13 mouse cellular contexts compared by ENCODE assay signal in the genomic region with DNA sequence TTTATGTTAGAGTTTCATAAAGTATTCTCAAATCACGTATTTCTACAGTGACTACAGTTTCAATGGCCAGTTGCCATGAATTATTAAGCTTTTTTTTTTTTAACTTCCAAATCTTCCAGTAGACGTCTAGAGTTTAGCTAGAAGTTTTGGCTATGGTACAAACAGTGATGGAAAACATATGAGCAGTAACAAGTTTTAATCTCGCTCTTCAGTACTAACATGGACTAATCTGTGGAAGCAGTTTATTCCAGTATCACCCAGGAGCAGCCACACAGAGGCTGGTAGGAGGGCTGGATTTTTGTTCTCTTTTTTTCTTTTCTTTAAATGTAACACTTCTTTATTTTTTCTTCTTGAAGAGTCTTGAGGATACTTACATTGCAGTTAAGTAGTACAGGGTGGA. TPM values are rescaled to one million over a fixed set of nuclear protein-coding genes. Genes with fewer than 3 reads are reported as not detected.
DNase-seq lines count a peak whose midpoint lies in the region; ATAC-seq lines count a peak whose summit lies in the region.
"Had no signal": no experiment of that assay in that cellular context is flagged by ENCODE, and none has a peak within 500 bp of the region (broad histone marks: within the 10 kb centered on the region; RNA-seq: fewer than 3 reads in every experiment).

A gene (plus strand): TSS at position 165 of the 400 bp plus-strand sequence.

- no peaks in the 10 kb centered on the region for H3K36me3 ChIP-seq in limb, embryonic 12.5 days
- no peaks in the 10 kb centered on the region for H3K36me3 ChIP-seq in limb, embryonic 10.5 days
- H3K36me3 ChIP-seq in stomach, embryonic 14.5 days (ENCODE audit: control insufficient read depth, insufficient read depth, low read length): no peaks in the 10 kb centered on the region
- no peaks in the 10 kb centered on the region for H3K36me3 ChIP-seq in midbrain, embryonic 16.5 days (ENCODE audit: control insufficient read depth, insufficient read depth, low read length)
- H3K36me3 ChIP-seq: liver, embryonic 12.5 days; midbrain, embryonic 10.5 days; neural tube, embryonic 15.5 days had no signal

- WGBS in limb, embryonic 12.5 days: 47% methylated on average over 3 of the region's 3 CpGs
- 83% methylated on average over 3 of the region's 3 CpGs for WGBS in limb, embryonic 10.5 days
- 44% methylated on average over 3 of the region's 3 CpGs for WGBS in stomach, embryonic 14.5 days
- WGBS in midbrain, embryonic 16.5 days: 86% methylated on average over 3 of the region's 3 CpGs

- intact Hi-C loops in gastrocnemius, postnatal 14 days (cut with DNase I; ENCODE audit: low total_unique reads): no loop called here
- intact Hi-C loops in heart, postnatal 10 days (cut with DNase I): no loop called here
- intact Hi-C loops in left cerebral cortex, postnatal 25 days (cut with DNase I): no loop called here

- H3K4me3 ChIP-seq in limb, embryonic 12.5 days (replicated peaks): no peak within 1 kb of the TSS
- H3K4me3 ChIP-seq in limb, embryonic 10.5 days: no peak within 1 kb of the TSS
- no peak within 1 kb of the TSS for H3K4me3 ChIP-seq in stomach, embryonic 14.5 days (ENCODE audit: low read depth, low read length)
- H3K4me3 ChIP-seq in midbrain, embryonic 16.5 days (ENCODE audit: low read depth, low read length): no peak within 1 kb of the TSS
- H3K4me3 ChIP-seq: liver, embryonic 12.5 days; midbrain, embryonic 10.5 days; neural tube, embryonic 15.5 days had no signal

- H3K27ac ChIP-seq in limb, embryonic 12.5 days: 0 out of 2 replicates have a peak within 1 kb of the TSS, but pooled peaks have one; percentile 50
- H3K27ac ChIP-seq in limb, embryonic 10.5 days: no peak within 1 kb of the TSS
- peak within 1 kb of the TSS; percentile 83 for H3K27ac ChIP-seq in stomach, embryonic 14.5 days (ENCODE audit: low read length)
- no peak within 1 kb of the TSS for H3K27ac ChIP-seq in midbrain, embryonic 16.5 days (ENCODE audit: low read length)
- H3K27ac ChIP-seq: liver, embryonic 12.5 days; midbrain, embryonic 10.5 days; neural tube, embryonic 15.5 days had no signal

- H3K4me1 ChIP-seq in limb, embryonic 12.5 days (replicated peaks): peaks cover 14% of the 10 kb centered on the region
- H3K4me1 ChIP-seq in limb, embryonic 10.5 days: 0 out of 2 replicates have a peak, but pooled peaks cover 7% of the 10 kb centered on the region
- H3K4me1 ChIP-seq in stomach, embryonic 14.5 days (ENCODE audit: control insufficient read depth, insufficient read depth, low read length): peaks cover 8% of the 10 kb centered on the region; the same call in 1 of the 2 replicates
- H3K4me1 ChIP-seq in midbrain, embryonic 16.5 days (ENCODE audit: control insufficient read depth, insufficient read depth, low read length): no peaks in the 10 kb centered on the region
- H3K4me1 ChIP-seq: liver, embryonic 12.5 days; midbrain, embryonic 10.5 days; neural tube, embryonic 15.5 days had no signal

- H3K9ac ChIP-seq in limb, embryonic 12.5 days (replicated peaks): no peak within 1 kb of the TSS
- no peak within 1 kb of the TSS for H3K9ac ChIP-seq in stomach, embryonic 14.5 days (replicated peaks; ENCODE audit: low read depth, low read length)
- no peak within 1 kb of the TSS for H3K9ac ChIP-seq in midbrain, embryonic 16.5 days (ENCODE audit: low read depth, low read length)
- H3K9ac ChIP-seq: liver, embryonic 12.5 days; neural tube, embryonic 15.5 days had no signal

- no peaks in the 10 kb centered on the region for H3K9me3 ChIP-seq in limb, embryonic 12.5 days
- H3K9me3 ChIP-seq in limb, embryonic 10.5 days (replicated peaks): no peaks in the 10 kb centered on the region
- H3K9me3 ChIP-seq in stomach, embryonic 14.5 days (ENCODE audit: control insufficient read depth, low read depth, low read length): no peaks in the 10 kb centered on the region
- no peaks in the 10 kb centered on the region for H3K9me3 ChIP-seq in midbrain, embryonic 16.5 days (replicated peaks; ENCODE audit: control insufficient read depth, low read length, poor library complexity, severe bottlenecking)
- H3K9me3 ChIP-seq: liver, embryonic 12.5 days; midbrain, embryonic 10.5 days; neural tube, embryonic 15.5 days had no signal

- H3K4me2 ChIP-seq in limb, embryonic 12.5 days: no peak within 1 kb of the TSS
- H3K4me2 ChIP-seq in stomach, embryonic 14.5 days (replicated peaks; ENCODE audit: low read depth, low read length): 0 out of 2 replicates have a peak within 1 kb of the TSS, but pooled peaks have one; percentile 1
- no peak within 1 kb of the TSS for H3K4me2 ChIP-seq in midbrain, embryonic 16.5 days (ENCODE audit: low read length)
- H3K4me2 ChIP-seq: liver, embryonic 12.5 days; neural tube, embryonic 15.5 days had no signal

- no peak for ATAC-seq in limb, embryonic 12.5 days (ENCODE audit: insufficient number of reproducible peaks, insufficient read depth, low FRiP score, low TSS enrichment, low read depth)
- no peak for ATAC-seq in stomach, embryonic 14.5 days (ENCODE audit: insufficient number of reproducible peaks, insufficient read depth, low FRiP score, low read depth)
- ATAC-seq in midbrain, embryonic 16.5 days: no peak
- ATAC-seq: activated CD4-positive, CD25-positive, alpha-beta regulatory T cell, adult 4 months; liver, embryonic 12.5 days had no signal

- H3K27me3 ChIP-seq in limb, embryonic 12.5 days: no peaks in the 10 kb centered on the region
- H3K27me3 ChIP-seq in limb, embryonic 10.5 days (ENCODE audit: low read depth, poor library complexity, severe bottlenecking): no peaks in the 10 kb centered on the region
- no peaks in the 10 kb centered on the region for H3K27me3 ChIP-seq in stomach, embryonic 14.5 days (ENCODE audit: control insufficient read depth, insufficient read depth, low read length)
- H3K27me3 ChIP-seq in midbrain, embryonic 16.5 days (ENCODE audit: control insufficient read depth, insufficient read depth, low read depth, low read length): no peaks in the 10 kb centered on the region
- H3K27me3 ChIP-seq: liver, embryonic 12.5 days; neural tube, embryonic 15.5 days had no signal

- no peak for DNase-seq in limb, embryonic 10.5 days (ENCODE audit: low spot score)
- no peak for DNase-seq in gastrocnemius, postnatal 14 days
- peak in 1 of 2 experiments; percentile 32 for DNase-seq in heart, postnatal 10 days
- DNase-seq in left cerebral cortex, postnatal 25 days (ENCODE audit: low spot score in 2 of 2): no peak
- DNase-seq: cerebellum, adult 11-12 months; thymus, postnatal 25 days had no signal

RNA-seq across cellular contexts. Expression of the gene that starts here (rescaled TPM):
- 2.9 and 4.4 TPM in 2 replicates for polyA plus RNA-seq in limb, embryonic 12.5 days (2016; fragmentation: Nextera tagmentation; extraction: Ambion mirVana)
- polyA plus RNA-seq in limb, embryonic 10.5 days (2016; fragmentation: Nextera tagmentation; extraction: Ambion mirVana): 0.14 and 0.18 TPM in 2 replicates
- 10 to 100 TPM; 58.3 to 60.2 TPM for total RNA-seq in gastrocnemius, postnatal 14 days (2021)
- total RNA-seq in heart, postnatal 10 days (2021): 100 to 1,000 TPM in 1 of 2 experiments, 10 to 100 TPM in 1; 89.0 to 113 TPM
- polyA plus RNA-seq in stomach, embryonic 14.5 days (2014; fragmentation: Nextera tagmentation; extraction: Ambion mirVana): 51.6 and 56.5 TPM in 2 replicates
- 1 to 10 TPM; 1.6 to 2.0 TPM for total RNA-seq in left cerebral cortex, postnatal 25 days (2021)
- 1.0 and 1.1 TPM in 2 replicates for polyA plus RNA-seq in midbrain, embryonic 16.5 days (2015; fragmentation: Nextera tagmentation; extraction: Ambion mirVana)

Comparison
In these comparisons a context has a peak if more than half of its experiments do, and no peak if none do; other contexts are left out.
1. RNA of the gene that starts here (total RNA-seq): 89.0 to 113 TPM in heart, postnatal 10 days and 58.3 to 60.2 TPM in gastrocnemius, postnatal 14 days; 1.6 to 2.0 TPM in left cerebral cortex, postnatal 25 days; every median in the first group is over 10 times any median in the second.
2. H3K27ac ChIP-seq: peak in limb, embryonic 12.5 days (single experiment) and stomach, embryonic 14.5 days (single experiment); none in limb, embryonic 10.5 days (single experiment) and midbrain, embryonic 16.5 days (single experiment).